Mouse (Mus musculus) heart, embryonic 10.5 days (tissue): Measurements from ENCODE around the gene Olfml2a. TPM values are rescaled to one million over a fixed set of nuclear protein-coding genes. Genes with fewer than 3 reads are reported as not detected.

ENCODE experiments used
- DNase-seq: peaks from one replicate; pipeline ENCODE4 v3.0.0-alpha.2; 2017; ENCODE audit warnings: low spot score
- H3K27ac ChIP-seq: fragments of 300-500 bp; sonication (generic); 2 replicates; pipeline ENCODE4 v1.5.1; 2016; ENCODE audit warnings: mild to moderate bottlenecking
- H3K27me3 ChIP-seq: fragments of 300-500 bp; sonication (generic); 2 replicates; pipeline ENCODE4 v1.6.1; 2016; ENCODE audit warnings: mild to moderate bottlenecking; ENCODE audit not compliant: poor library complexity, insufficient read depth, severe bottlenecking
- H3K36me3 ChIP-seq: fragments of 300-500 bp; sonication (generic); 2 replicates; pipeline ENCODE4 v1.6.1; 2016; ENCODE audit warnings: mild to moderate bottlenecking, moderate library complexity
- H3K4me1 ChIP-seq: fragments of 300-500 bp; sonication (generic); 2 replicates; pipeline ENCODE4 v1.6.1; 2016; ENCODE audit warnings: mild to moderate bottlenecking
- H3K4me3 ChIP-seq: fragments of 300-500 bp; sonication (generic); 2 replicates; pipeline ENCODE4 v1.5.1; 2016; ENCODE audit warnings: mild to moderate bottlenecking, moderate library complexity
- H3K9me3 ChIP-seq: fragments of 300-500 bp; sonication (generic); 2 replicates; pipeline ENCODE4 v1.6.1; 2016; ENCODE audit warnings: mild to moderate bottlenecking, moderate library complexity
- WGBS: fragments of 180-500 bp; shearing (Covaris S2); methylation state at CpG from one replicate; pipeline ENCODE4 v1.1.7; 2016; 5-methylcytosine and 5-hydroxymethylcytosine counted together
- polyA plus RNA-seq: library from polyadenylated mRNA; unstranded; fragments of >200 nt; fragmentation: Nextera tagmentation; extraction: Ambion mirVana; gene quantifications from 2 replicates; pipeline ENCODE4 v1.2.1, GENCODE M21; 2016

Gene Olfml2a
- polyA plus RNA-seq, 1 experiment from 2014 or later: 2.1 TPM

- Histone ChIP-seq H3K4me3 (no peak overlapping the region), H3K36me3 (no peaks in the 10 kb centered on the region), H3K4me1 (0 out of 2 replicates have a peak, but pooled peaks cover 4% of the 10 kb centered on the region), H3K27ac (no peak overlapping the region), H3K9me3 (no peaks in the 10 kb centered on the region), H3K27me3 (0 out of 2 replicates have a peak, but pooled peaks cover 5% of the 10 kb centered on the region)
- no peak for DNase-seq
- WGBS: 32% methylated on average over 2 of the region's 2 CpGs
Observed at GRCm38 (mm10) chr2:38974171-38974570, 42.4 kb downstream of the Olfml2a start.

- Histone ChIP-seq H3K9me3 (no peaks in the 10 kb centered on the region), H3K4me3 (no peak overlapping the region), H3K27me3 (0 out of 2 replicates have a peak, but pooled peaks cover 5% of the 10 kb centered on the region), H3K27ac (no peak overlapping the region), H3K4me1 (0 out of 2 replicates have a peak, but pooled peaks cover 4% of the 10 kb centered on the region), H3K36me3 (no peaks in the 10 kb centered on the region)
- 77% methylated on average over 3 of the region's 3 CpGs for WGBS
- DNase-seq: no peak
Observed at GRCm38 (mm10) chr2:38975181-38975580, 43.4 kb downstream of the Olfml2a start.

GRCm38 (mm10) chr2:38975941-38976805, 44.4 kb downstream of the Olfml2a start:
- Histone ChIP-seq H3K36me3 (no peaks in the 10 kb centered on the region), H3K9me3 (no peaks in the 10 kb centered on the region), H3K4me3 (no peak overlapping the region), H3K27ac (peak overlapping the region; percentile 56; the same call in 1 of the 2 replicates), H3K4me1 (0 out of 2 replicates have a peak, but pooled peaks cover 4% of the 10 kb centered on the region), H3K27me3 (0 out of 2 replicates have a peak, but pooled peaks cover 5% of the 10 kb centered on the region)
- no peak for DNase-seq
- 76% methylated on average over 21 of the region's 21 CpGs for WGBS

GRCm38 (mm10) chr2:38977837-38978236, 46.1 kb downstream of the Olfml2a start:
- DNase-seq: no peak
- 0 out of 2 replicates have a peak, but pooled peaks cover 4% of the 10 kb centered on the region for H3K4me1 ChIP-seq
- 60% methylated on average over 4 of the region's 4 CpGs for WGBS
- 0 out of 2 replicates have a peak, but pooled peaks cover 5% of the 10 kb centered on the region for H3K27me3 ChIP-seq
- no peak overlapping the region for H3K27ac ChIP-seq
- H3K36me3 ChIP-seq: no peaks in the 10 kb centered on the region
- H3K4me3 ChIP-seq: no peak overlapping the region
- no peaks in the 10 kb centered on the region for H3K9me3 ChIP-seq

- Histone ChIP-seq H3K27ac (no peak overlapping the region), H3K27me3 (no peaks in the 10 kb centered on the region), H3K9me3 (peaks cover 7% of the 10 kb centered on the region; the same call in 1 of the 2 replicates), H3K4me3 (no peak overlapping the region), H3K4me1 (no peaks in the 10 kb centered on the region), H3K36me3 (no peaks in the 10 kb centered on the region)
- DNase-seq: no peak
- WGBS: 90% methylated on average over 2 of the region's 2 CpGs
Observed at GRCm38 (mm10) chr2:38983456-38983855, 51.7 kb downstream of the Olfml2a start.

- no peak for DNase-seq
- Histone ChIP-seq H3K27ac (no peak overlapping the region), H3K9me3 (peaks cover 7% of the 10 kb centered on the region; the same call in 1 of the 2 replicates), H3K4me1 (no peaks in the 10 kb centered on the region), H3K4me3 (no peak overlapping the region), H3K36me3 (no peaks in the 10 kb centered on the region), H3K27me3 (no peaks in the 10 kb centered on the region)
- WGBS: 85% methylated on average over 3 of the region's 3 CpGs
Observed at GRCm38 (mm10) chr2:38986580-38986979, 54.8 kb downstream of the Olfml2a start.

- H3K27ac ChIP-seq: no peak overlapping the region
- H3K9me3 ChIP-seq: peaks cover 7% of the 10 kb centered on the region; the same call in 1 of the 2 replicates
- 70% methylated on average over 1 of the region's 1 CpGs for WGBS
- no peaks in the 10 kb centered on the region for H3K36me3 ChIP-seq
- H3K27me3 ChIP-seq: no peaks in the 10 kb centered on the region
- H3K4me3 ChIP-seq: no peak overlapping the region
- H3K4me1 ChIP-seq: no peaks in the 10 kb centered on the region
- DNase-seq: no peak
Observed at GRCm38 (mm10) chr2:38987371-38987770, 55.6 kb downstream of the Olfml2a start.

- Histone ChIP-seq H3K36me3 (no peaks in the 10 kb centered on the region), H3K9me3 (peaks cover 7% of the 10 kb centered on the region; the same call in 1 of the 2 replicates), H3K4me3 (no peak overlapping the region), H3K27me3 (no peaks in the 10 kb centered on the region), H3K27ac (no peak overlapping the region), H3K4me1 (no peaks in the 10 kb centered on the region)
- DNase-seq: no peak
- WGBS: 78% methylated on average over 6 of the region's 6 CpGs
Observed at GRCm38 (mm10) chr2:38987803-38988510, 56.2 kb downstream of the Olfml2a start.

- no peaks in the 10 kb centered on the region for H3K36me3 ChIP-seq
- DNase-seq: no peak
- H3K27me3 ChIP-seq: no peaks in the 10 kb centered on the region
- no peak overlapping the region for H3K4me3 ChIP-seq
- no peaks in the 10 kb centered on the region for H3K4me1 ChIP-seq
- peaks cover 2% of the 10 kb centered on the region; the same call in 1 of the 2 replicates for H3K9me3 ChIP-seq
- no peak overlapping the region for H3K27ac ChIP-seq
- WGBS: 87% methylated on average over 2 of the region's 2 CpGs
Observed at GRCm38 (mm10) chr2:38988929-38989328, 57.2 kb downstream of the Olfml2a start.

- Histone ChIP-seq H3K9me3 (no peaks in the 10 kb centered on the region), H3K27me3 (no peaks in the 10 kb centered on the region), H3K36me3 (no peaks in the 10 kb centered on the region), H3K27ac (no peak overlapping the region), H3K4me3 (no peak overlapping the region), H3K4me1 (no peaks in the 10 kb centered on the region; the same call in 1 of the 2 replicates)
- WGBS: 50% methylated on average over 4 of the region's 4 CpGs
- DNase-seq: no peak
Observed at GRCm38 (mm10) chr2:38992004-38992403, 60.2 kb downstream of the Olfml2a start.

GRCm38 (mm10) chr2:38992452-38992851, 60.7 kb downstream of the Olfml2a start:
- Histone ChIP-seq H3K4me3 (no peak overlapping the region), H3K27me3 (no peaks in the 10 kb centered on the region), H3K4me1 (peaks cover 4% of the 10 kb centered on the region; the same call in 1 of the 2 replicates), H3K27ac (no peak overlapping the region), H3K36me3 (no peaks in the 10 kb centered on the region), H3K9me3 (no peaks in the 10 kb centered on the region)
- no peak for DNase-seq
- 61% methylated on average over 4 of the region's 4 CpGs for WGBS

- 13% methylated on average over 33 of the region's 33 CpGs for WGBS
- Histone ChIP-seq H3K36me3 (peaks cover 32% of the 10 kb centered on the region), H3K27me3 (no peaks in the 10 kb centered on the region), H3K9me3 (no peaks in the 10 kb centered on the region), H3K27ac (peak within 1 kb of the TSS; percentile 84), H3K4me3 (peak within 1 kb of the TSS; percentile 58), H3K4me1 (peaks cover 23% of the 10 kb centered on the region)
- DNase-seq: peak; percentile 94
Observed at GRCm38 (mm10) chr2:38997386-38998374, 65.9 kb downstream of the Olfml2a start, which contains the start of gene Wdr38. Gene Wdr38, plus strand, starts transcription at chr2:38997476.
